Mouse (Mus musculus) ES-E14 (cell line): ENCODE results near the gene Pstpip1. TPM values are rescaled to one million over a fixed set of nuclear protein-coding genes. Genes with fewer than 3 reads are reported as not detected.

Experiments used
- DNase-seq: peaks from one replicate; pipeline ENCODE4 v3.0.0-alpha.2; 2013; ENCODE audit warnings: low read depth, low spot score
- H3K27ac ChIP-seq: 2 replicates; pipeline ENCODE4 v1.5.1; 2012; ENCODE audit warnings: low read depth, mild to moderate bottlenecking, low read length, moderate library complexity, mixed read lengths; ENCODE audit not compliant: poor library complexity, insufficient read depth, severe bottlenecking
- H3K36me3 ChIP-seq: 2 replicates; pipeline ENCODE4 v1.6.1; 2012; ENCODE audit warnings: mild to moderate bottlenecking, low read length, moderate library complexity, mixed read lengths; ENCODE audit not compliant: control insufficient read depth, poor library complexity, insufficient read depth, severe bottlenecking
- H3K4me1 ChIP-seq, 2 experiments: fragments of 150-350 bp in 1 of 2; sonication (generic) in 1 of 2; 2 replicates each; pipeline ENCODE4 v1.6.1; 2012; ENCODE audit warnings: low read length in 2 of 2, mild to moderate bottlenecking in 1 of 2, mixed read lengths in 1 of 2; ENCODE audit not compliant: control insufficient read depth in 2 of 2, insufficient read depth in 2 of 2, poor library complexity in 1 of 2
- H3K4me3 ChIP-seq, 2 experiments: fragments of 150-350 bp in 1 of 2; sonication (generic) in 1 of 2; 2 replicates each; pipeline ENCODE4 v1.5.1; 2012; ENCODE audit warnings: low read length in 2 of 2, low read depth in 1 of 2, mild to moderate bottlenecking in 1 of 2, mixed read lengths in 1 of 2; ENCODE audit not compliant: insufficient read depth in 1 of 2, poor library complexity in 1 of 2, severe bottlenecking in 1 of 2
- H3K9ac ChIP-seq: 2 replicates; pipeline ENCODE4 v1.6.1; 2012; ENCODE audit warnings: low read depth, mild to moderate bottlenecking, low read length, mixed read lengths; ENCODE audit not compliant: poor library complexity, insufficient read depth, severe bottlenecking
- H3K9me3 ChIP-seq: fragments of 150-350 bp; sonication (generic); 2 replicates; pipeline ENCODE4 v1.6.1; 2012; ENCODE audit warnings: low read depth, mild to moderate bottlenecking, low read length; ENCODE audit not compliant: control insufficient read depth, insufficient read depth
- CHD2 ChIP-seq: IDR thresholded peaks from 2 replicates; pipeline ENCODE4 v1.6.1; 2014; ENCODE audit warnings: mild to moderate bottlenecking, low read depth, low read length, inconsistent platforms
- HCFC1 ChIP-seq: IDR thresholded peaks from 2 replicates; pipeline ENCODE4 v1.6.1; 2012; ENCODE audit warnings: low read length, inconsistent platforms, borderline replicate concordance; ENCODE audit not compliant: insufficient read depth
- MAFK ChIP-seq: IDR thresholded peaks from 2 replicates; pipeline ENCODE4 v1.6.1; 2014; ENCODE audit warnings: mild to moderate bottlenecking, low read depth, low read length, inconsistent platforms; ENCODE audit not compliant: insufficient read depth
- ZC3H11A ChIP-seq: IDR thresholded peaks from 2 replicates; pipeline ENCODE4 v1.6.1; 2012; ENCODE audit warnings: low read depth, mild to moderate bottlenecking, inconsistent platforms, low read length, borderline replicate concordance
- ZNF384 ChIP-seq: IDR thresholded peaks from 2 replicates; pipeline ENCODE4 v1.6.1; 2012; ENCODE audit warnings: low read depth, low read length, inconsistent platforms
- in situ Hi-C, 2 experiments: fragments of 600-800 bp; cut with MboI; formaldehyde crosslinking; loops; one replicate each; pipeline ENCODE4 v1.15.1; 2025; ENCODE audit warnings: low sequenced_read_pairs in 2 of 2, inconsistent platforms in 1 of 2; ENCODE audit not compliant: unreplicated experiment in 2 of 2
- total RNA-seq: library from RNA; depleted of rRNA; stranded (reverse); fragments of 300-350 nt; gene quantifications from 2 replicates; pipeline ENCODE4 v1.2.3, GENCODE M21; 2012

The Pstpip1 gene
- total RNA-seq, 1 experiment, result 10.4 TPM

- H3K9ac ChIP-seq, result peak overlapping the region; percentile 90
- peaks cover 3% of the 10 kb centered on the region in 2 experiments; a peak in 2 of 4 replicates for H3K4me1 ChIP-seq
- no peak overlapping the region for H3K27ac ChIP-seq
- peak; percentile 69 for DNase-seq
- H3K9me3 ChIP-seq, result no peaks in the 10 kb centered on the region
- no peak for TF ChIP-seq CHD2
- no peak for TF ChIP-seq MAFK
- no peak for TF ChIP-seq ZNF384
- TF ChIP-seq ZC3H11A, result no peak
- no peak for TF ChIP-seq HCFC1
- in situ Hi-C loops, result no loop called here
- peak overlapping the region; percentile 89 to 98 for H3K4me3 ChIP-seq
- H3K36me3 ChIP-seq, result no peaks in the 10 kb centered on the region
Measured at GRCm38 (mm10) chr9:56160341-56161141, 70.8 kb downstream of the Pstpip1 start.

- Histone ChIP-seq H3K4me1 (peaks cover 6 to 13% of the 10 kb centered on the region in 2 experiments; a peak in 3 of 4 replicates), H3K27ac (no peak within 1 kb of the TSS), H3K9ac (no peak within 1 kb of the TSS), H3K36me3 (no peaks in the 10 kb centered on the region), H3K9me3 (no peaks in the 10 kb centered on the region), H3K4me3 (no peak within 1 kb of the TSS)
- DNase-seq, result no peak
- TF ChIP-seq HCFC1 (no peak), ZNF384 (no peak), CHD2 (no peak), MAFK (no peak)
- in situ Hi-C loops, result no loop called here
Measured at GRCm38 (mm10) chr9:56165377-56165776, 75.6 kb downstream of the Pstpip1 start, which contains the start of gene Tspan3. Tspan3 (minus strand) TSS chr9:56165477.

- peak; percentile 73; the same call in 1 of the 2 replicates for TF ChIP-seq MAFK
- TF ChIP-seq CHD2, result no peak
- no peak for DNase-seq
- Histone ChIP-seq H3K9ac (no peak overlapping the region), H3K36me3 (no peaks in the 10 kb centered on the region), H3K4me3 (no peak overlapping the region), H3K27ac (no peak overlapping the region), H3K9me3 (no peaks in the 10 kb centered on the region), H3K4me1 (peaks cover 5 to 13% of the 10 kb centered on the region in 2 experiments; a peak in 3 of 4 replicates)
- in situ Hi-C loops, result no loop called here
Measured at GRCm38 (mm10) chr9:56166161-56166560, 76.4 kb downstream of the Pstpip1 start.

GRCm38 (mm10) chr9:56167690-56168089 lies 77.9 kb downstream of the Pstpip1 start:
- in situ Hi-C loops, result no loop called here
- Histone ChIP-seq H3K9me3 (no peaks in the 10 kb centered on the region), H3K4me3 (no peak overlapping the region), H3K36me3 (no peaks in the 10 kb centered on the region), H3K4me1 (peaks cover 3 to 13% of the 10 kb centered on the region in 2 experiments; a peak in 2 of 4 replicates), H3K27ac (no peak overlapping the region), H3K9ac (no peak overlapping the region)
- no peak for DNase-seq
- TF ChIP-seq ZNF384 (no peak), ZC3H11A (no peak), MAFK (no peak), CHD2 (no peak), HCFC1 (no peak)
